Mouse (Mus musculus) regulatory T cell (primary cell): ENCODE measurements at regions not wholly inside any gene's neighbourhood (a gene's known extent, or its start where the extent isn't known, plus 50 kb on each side); places are given as distances from the start of the nearest gene placed in this dataset.

Source experiments
- in situ Hi-C: fragments of 300-600 bp; cut with MboI, MseI; formaldehyde crosslinking; loops from one replicate; pipeline ENCODE4 v1.15.1; 2025; ENCODE audit warnings: high pct_unique_total_duplicates

GRCm38 (mm10) chr16:12901996-12902319 lies 207.5 kb upstream of the Ercc4 start:
- in situ Hi-C loops, result no loop called here

GRCm38 (mm10) chr16:12903161-12903560 lies 206.3 kb upstream of the Ercc4 start:
- in situ Hi-C loops, result no loop called here

- in situ Hi-C loops, result no loop called here
Observed at GRCm38 (mm10) chr16:12904937-12905336, 204.5 kb upstream of the Ercc4 start.

DNA sequence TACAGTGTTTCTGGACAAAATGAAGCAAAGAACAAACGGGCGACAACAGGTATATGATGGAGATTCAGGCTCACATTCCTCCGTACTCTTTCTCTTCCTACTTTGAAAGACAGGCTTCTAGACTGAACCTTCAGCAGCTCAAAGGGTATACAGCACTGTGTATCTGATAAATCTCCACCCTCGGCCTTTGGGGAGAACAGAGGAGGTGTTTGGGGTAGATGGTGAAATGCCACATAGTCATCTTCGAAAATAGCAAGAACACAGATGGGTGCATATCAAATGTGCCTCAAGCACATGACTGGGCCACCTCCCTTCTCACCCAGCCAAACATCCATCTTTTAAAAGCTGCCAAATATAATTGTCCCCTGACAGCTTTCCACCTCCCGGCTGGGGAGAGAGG lies 184.8 kb upstream of the Ercc4 start:
- in situ Hi-C loops, result no loop called here

- in situ Hi-C loops, result no loop called here
Observed at GRCm38 (mm10) chr16:12925931-12926330, 183.6 kb upstream of the Ercc4 start.

DNA sequence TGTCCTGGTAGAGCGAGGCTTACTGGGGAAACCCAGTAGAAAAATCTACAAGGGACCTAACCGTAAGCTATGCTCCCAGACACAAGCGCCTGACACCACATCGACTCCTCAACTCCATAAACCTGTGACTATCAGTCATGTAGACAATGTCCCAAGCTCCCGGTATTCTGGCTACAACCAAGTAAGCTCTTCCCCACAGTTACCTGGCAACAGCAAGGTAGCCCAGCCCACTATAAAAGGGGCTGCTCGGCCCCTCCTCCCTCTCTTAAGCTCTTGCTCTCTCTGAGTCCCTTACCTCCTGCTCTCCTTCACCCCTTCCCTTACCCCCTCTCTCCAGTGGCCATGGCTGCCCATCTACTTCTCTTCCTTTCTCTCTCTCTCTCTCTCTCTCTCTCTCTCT lies 178.4 kb upstream of the Ercc4 start:
- in situ Hi-C loops, result no loop called here

- in situ Hi-C loops, result no loop called here
Observed at GRCm38 (mm10) chr16:12932959-12933358, 176.5 kb upstream of the Ercc4 start.

DNA sequence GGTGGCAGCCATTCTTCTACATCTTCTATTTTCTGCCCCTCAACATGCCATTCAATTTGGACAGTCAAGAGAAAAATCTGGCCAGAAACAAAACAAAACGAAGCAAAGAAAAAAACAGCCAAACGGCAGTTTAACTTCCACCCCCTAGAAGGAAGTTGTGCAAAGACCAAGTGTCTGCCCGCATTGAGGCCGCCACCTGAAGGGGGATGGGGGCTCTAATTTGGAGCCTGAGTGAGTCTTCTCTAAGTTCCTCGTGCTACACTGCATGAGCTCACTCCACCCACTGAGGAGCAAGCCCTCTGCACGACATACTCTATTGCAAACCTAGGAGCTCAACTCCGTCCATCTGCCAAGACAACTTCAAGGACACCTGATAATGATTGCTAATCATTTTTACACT lies 174.9 kb upstream of the Ercc4 start:
- in situ Hi-C loops, result no loop called here

DNA sequence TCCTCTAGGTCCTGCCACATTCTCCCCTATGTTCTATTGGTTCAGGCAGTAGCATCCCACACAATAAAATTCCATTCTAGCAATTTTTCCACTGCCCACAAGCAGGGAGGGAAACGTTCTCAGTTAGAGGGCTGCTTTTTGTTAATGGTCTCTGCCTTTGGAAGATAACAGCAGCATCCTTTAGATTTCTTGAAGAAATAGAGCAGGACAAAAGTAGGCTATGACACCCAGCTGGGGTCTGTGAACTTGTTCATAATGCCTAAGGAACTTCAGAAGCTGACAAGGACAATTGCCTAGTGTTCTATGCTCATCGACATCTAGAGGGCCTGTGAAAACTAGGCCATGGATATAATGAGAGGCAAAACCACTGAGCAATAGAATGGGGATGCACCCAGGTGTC lies 174.2 kb upstream of the Ercc4 start:
- in situ Hi-C loops, result no loop called here

GRCm38 (mm10) chr16:12936571-12936970 lies 172.9 kb upstream of the Ercc4 start:
- in situ Hi-C loops, result no loop called here

GRCm38 (mm10) chr16:12938563-12938962 lies 170.9 kb upstream of the Ercc4 start:
- in situ Hi-C loops, result no loop called here

- in situ Hi-C loops, result no loop called here
Observed at GRCm38 (mm10) chr16:12951176-12951575, 158.3 kb upstream of the Ercc4 start.

DNA sequence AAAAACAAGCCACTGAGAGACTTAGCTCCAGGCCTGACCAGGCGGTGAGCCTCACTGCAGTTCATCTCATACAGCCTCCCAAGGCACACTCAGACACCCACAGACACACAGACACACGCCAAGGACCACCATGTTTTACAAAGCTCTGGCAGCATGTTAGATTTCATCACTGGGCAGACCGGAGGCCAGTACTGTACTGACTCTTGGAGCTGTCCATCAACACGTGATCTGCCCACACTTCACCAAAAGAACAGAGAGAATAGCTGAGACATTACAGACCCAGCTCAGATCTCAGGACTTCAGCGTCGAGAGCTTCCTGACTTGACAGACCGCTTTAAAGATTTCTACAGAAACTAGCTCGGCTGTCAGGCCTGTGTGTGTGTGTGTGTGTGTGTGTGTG lies 155.5 kb upstream of the Ercc4 start:
- in situ Hi-C loops, result no loop called here

DNA sequence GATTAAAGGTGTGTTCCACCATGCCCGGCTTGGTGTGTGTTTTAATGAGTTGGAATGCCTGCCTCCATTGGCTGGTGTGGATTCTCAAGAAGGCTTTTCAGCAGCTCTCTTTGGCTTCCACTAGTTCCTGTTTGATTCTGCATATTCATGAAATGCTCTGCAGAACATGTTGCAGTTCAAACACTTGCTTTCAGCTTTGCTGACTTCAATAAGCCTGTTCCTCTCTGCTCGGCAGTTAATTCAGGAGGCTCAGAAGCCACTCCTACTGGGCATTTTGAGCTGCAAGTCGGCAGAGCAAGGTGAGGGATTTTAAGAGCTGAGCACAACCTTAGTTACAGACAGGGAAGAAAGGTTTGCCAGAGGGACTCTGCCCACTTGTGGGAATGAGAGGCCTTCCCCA lies 153.1 kb upstream of the Ercc4 start:
- in situ Hi-C loops, result no loop called here

DNA sequence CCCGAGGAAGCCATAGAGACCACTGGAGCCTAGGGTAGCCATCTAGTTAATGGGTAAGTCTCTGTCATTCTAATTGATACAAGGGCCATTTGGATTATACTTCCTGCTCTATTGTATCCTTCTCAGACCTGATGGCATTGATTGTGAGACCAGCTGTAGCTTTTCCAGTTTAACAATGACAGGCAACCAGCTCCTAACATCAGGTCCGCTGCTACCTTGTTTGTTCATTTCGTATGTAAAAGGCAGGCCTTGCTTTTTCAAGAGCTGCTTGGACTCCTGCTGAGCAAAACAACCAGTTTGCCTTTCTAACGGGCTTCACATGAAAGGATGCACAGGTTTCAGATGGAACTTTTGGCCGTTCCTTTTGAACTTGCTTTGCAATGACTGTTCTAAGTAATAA lies 148.6 kb upstream of the Ercc4 start:
- in situ Hi-C loops, result no loop called here

GRCm38 (mm10) chr16:12982681-12983080 lies 126.8 kb upstream of the Ercc4 start:
- in situ Hi-C loops, result no loop called here

- in situ Hi-C loops, result no loop called here
Observed at GRCm38 (mm10) chr16:13001288-13001880, 108.1 kb upstream of the Ercc4 start.

DNA sequence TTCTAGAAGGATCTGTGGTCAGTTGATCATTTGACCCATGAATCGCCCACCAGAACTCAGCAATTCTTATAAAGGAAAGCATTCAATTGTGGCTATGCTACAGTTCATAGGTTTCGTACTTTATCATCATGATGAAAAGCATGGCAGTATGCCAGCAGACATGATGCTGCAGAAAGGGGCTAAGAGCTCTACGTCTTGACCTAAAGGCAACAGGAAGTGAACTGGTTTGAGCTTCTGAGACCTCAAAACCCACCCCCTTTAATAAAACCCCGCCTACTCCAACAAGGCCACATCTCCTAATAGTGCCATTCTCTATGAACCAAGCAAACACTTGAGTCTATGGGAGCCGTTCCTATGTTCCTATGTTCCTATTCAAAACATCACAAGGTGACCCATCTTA lies 96.6 kb upstream of the Ercc4 start:
- in situ Hi-C loops, result no loop called here

DNA sequence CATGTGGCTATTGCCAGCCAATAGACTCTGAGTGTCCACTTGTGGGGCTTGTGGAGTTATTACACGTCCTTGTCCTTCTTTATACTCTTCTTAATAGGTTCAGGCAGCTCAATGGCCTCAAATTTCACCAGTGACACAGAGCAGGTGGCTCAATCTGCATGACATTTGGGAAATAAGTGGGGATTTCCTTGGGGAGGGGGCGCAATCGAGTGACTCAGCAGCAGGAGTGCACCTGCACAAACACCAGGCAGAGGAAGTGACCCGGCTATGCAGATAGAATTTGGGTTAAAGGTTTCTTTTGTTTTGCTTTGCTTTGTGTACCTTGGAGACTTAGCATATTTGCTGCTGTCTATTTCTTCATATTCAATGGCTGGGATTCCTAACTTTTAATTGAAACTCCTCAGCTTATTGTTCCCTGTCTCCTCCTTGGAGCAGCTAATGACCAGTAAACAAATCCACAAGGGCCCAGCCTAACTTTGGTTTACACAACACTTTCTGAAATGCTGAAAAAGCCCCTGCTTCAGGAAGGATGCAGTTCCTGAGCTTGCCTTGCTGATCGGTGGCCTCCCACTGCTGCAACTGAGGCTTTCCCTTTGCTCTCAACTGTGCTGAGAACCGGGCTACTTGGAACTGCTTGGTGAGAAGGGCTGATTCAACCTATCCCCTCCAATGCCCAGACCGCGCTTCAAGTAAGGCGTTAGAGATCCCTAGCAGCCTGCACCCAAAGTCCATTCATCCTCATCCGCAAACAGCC lies 95.4 kb upstream of the Ercc4 start:
- in situ Hi-C loops, result no loop called here

DNA sequence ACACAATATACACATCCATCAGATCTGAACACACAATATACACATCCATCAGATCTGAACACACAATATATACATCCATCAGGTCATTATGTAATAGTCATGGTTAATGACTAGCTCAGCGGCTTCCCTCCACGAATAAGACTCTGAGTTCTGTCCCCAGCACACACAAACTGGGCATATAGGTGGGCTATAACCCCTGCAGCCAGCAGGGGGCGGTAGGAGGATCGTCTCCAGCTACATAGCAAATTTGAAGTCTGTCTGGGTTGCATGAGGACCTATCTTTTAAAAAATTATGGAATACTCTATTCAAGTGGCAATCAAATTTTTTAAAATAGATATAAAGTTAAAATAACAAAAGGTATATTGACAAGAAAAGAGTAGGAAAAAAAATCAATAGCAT lies 86.6 kb upstream of the Ercc4 start:
- in situ Hi-C loops, result no loop called here

GRCm38 (mm10) chr16:13025393-13025792 lies 84.1 kb upstream of the Ercc4 start:
- in situ Hi-C loops, result no loop called here

- in situ Hi-C loops, result loop anchor here (5.0 kb wide), 1 partner anchor 832 kb away; no protein-coding TSS in a partner anchor
Observed at GRCm38 (mm10) chr16:13034136-13034535, 75.3 kb upstream of the Ercc4 start.

DNA sequence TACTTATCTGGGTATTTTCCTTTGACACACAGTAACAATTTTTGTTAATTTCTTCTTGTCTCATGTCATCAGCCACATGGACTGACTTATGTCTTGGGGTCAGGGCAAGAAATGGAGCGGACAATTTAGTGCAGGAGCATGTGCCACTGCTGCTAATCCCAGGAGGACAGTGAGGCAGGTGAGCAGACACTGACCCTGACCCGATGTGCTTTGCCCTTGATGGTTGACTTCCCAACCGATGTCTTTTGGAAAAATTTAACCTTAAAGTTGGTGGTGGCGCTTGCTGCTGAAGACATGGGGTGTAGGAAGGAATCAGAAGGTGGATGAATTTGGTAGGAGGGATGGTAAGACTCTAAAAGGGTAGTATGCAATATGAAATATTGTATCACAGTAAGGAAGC lies 72.9 kb upstream of the Ercc4 start:
- in situ Hi-C loops, result no loop called here
